Mouse (Mus musculus) layer of hippocampus, postnatal 25 days (tissue): ENCODE measurements around the gene Ldlrap1. TPM values are rescaled to one million over a fixed set of nuclear protein-coding genes. Genes with fewer than 3 reads are reported as not detected.
A peak's percentile ranks its signal among the peaks of the same experiment; 100 is the strongest.

Experiments
- DNase-seq, 2 experiments: peaks; one replicate each; pipeline ENCODE4 v3.0.0; 2022; ENCODE audit warnings: mixed read lengths in 2 of 2, low spot score in 1 of 2; ENCODE audit errors: extremely low spot score in 1 of 2
- total RNA-seq, 2 experiments: library from RNA; stranded (reverse); gene quantifications; 2 replicates each; pipeline ENCODE4 v1.2.3; 2021

Ldlrap1 gene
- total RNA-seq, 2 experiments from 2014 or later, result 2.7 to 3.7 TPM

DNA sequence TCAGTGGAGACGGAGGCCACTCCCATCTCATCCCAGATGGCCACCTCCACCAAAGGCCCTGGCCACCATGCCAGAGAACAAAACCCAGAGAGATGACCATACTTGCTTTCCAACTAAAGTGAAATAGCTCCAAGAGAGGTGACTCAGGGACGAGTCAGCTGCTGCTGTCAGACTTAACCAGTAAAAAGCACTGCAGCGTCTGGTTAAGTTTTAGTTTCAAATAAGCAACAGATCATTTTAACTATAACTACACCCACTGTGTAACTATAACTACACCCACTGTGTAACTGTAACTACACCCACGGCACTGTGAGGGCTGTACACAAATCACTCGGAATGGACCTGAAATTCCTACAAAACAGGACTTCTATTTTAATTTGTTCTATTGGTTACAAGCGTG is 46.7 kb downstream of the Ldlrap1 start:
- DNase-seq, result no peak

DNA sequence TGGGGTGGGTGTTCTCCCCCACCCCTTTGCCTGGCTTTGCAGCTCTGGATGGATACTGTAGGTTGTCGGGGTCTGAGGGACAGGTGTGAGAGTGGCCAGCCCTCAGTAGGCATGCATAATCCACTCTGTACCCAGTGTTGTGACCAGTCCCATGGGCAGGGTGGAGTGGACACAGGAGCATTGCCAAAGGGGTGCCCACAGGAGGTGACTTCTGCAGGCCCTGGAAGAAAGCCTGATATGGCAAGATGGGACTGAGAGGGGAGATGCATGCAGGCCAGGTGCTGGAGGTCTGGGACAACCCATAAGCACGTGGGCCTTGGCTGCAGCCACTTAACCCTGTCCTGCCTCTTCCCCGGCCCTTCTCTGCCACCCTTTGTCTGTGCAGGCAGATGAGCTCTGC is 47.5 kb downstream of the Ldlrap1 start:
- DNase-seq, result no peak

DNA sequence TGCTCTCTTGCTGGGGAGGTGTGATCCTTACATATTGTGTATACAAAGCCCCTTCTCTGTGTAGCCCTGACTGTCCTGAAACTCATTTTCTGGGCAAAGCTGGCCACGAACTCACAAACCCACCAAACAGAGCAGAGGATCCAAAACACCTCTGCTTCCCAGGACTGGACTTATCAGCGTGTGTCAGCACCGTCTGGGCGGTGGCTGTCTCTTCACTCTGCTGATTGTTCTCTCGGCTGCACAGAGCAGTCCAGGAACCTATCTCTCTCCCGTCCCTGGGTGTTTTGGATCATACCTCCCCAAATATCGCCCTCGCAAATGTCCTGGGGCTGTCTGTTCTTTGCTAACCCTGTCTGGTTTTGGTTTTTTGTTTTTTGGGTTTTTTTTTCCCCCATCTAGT is 48.3 kb downstream of the Ldlrap1 start:
- DNase-seq, result no peak

DNA sequence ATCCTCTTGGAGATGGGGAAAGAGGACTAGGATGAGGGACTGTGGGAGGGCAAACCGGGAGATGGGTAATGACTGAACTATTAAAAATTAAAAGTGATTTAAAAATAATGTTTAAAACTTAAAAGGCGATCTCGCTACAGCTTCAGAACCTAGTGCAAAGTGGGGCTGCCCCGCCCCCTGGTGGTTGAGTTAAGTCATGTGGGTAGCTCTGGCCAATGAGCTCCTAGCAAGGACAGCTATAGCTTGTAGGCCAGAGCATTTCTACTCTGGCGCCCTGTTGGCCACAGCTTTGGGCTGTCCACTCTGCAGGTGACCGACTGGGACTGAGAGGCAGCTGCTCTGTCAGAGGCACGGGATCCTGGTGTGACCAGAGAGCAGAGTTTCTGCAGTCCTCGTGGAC is 53.9 kb downstream of the Ldlrap1 start:
- peak; percentile 57 to 88 for DNase-seq

DNA sequence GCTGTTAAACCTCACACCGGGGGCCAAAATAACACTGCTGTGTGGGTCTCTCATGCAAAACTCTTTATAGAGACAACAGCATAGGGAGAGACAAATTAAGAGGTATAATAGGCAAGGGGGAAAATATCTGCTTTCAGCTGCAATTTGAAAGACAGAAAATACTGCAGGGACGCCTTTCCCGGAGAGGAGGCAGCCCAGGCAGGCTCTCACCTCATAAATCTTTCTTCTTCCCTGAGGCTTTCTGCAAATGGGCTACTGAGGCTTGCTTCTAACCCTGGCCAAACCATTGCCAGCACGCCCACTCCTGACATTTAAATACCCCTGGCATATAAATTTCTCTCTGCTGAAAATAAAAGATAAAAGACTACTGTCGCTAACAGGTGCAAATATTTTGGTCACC is 62.5 kb downstream of the Ldlrap1 start:
- no peak for DNase-seq

DNA sequence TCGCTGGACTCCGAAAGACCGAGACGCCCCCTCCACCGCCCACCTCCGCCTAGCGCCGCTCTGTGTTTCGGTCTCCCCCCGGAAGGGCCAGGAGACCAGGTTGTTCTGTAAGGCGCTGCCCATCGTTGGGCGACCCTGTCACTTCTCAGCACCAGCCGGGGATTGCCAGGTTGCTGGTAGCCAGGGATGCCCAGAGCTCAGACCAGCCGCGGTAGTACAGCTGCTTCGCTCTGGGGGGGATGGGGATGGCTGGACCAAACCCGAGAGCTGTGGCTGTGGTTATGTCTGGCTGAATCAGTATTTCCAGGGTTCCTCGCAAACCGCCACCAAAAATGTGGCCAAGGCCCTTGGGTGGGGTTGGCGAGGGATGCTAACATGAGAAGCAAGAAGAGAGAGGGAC is 63.2 kb downstream of the Ldlrap1 start:
- DNase-seq, result no peak

DNA sequence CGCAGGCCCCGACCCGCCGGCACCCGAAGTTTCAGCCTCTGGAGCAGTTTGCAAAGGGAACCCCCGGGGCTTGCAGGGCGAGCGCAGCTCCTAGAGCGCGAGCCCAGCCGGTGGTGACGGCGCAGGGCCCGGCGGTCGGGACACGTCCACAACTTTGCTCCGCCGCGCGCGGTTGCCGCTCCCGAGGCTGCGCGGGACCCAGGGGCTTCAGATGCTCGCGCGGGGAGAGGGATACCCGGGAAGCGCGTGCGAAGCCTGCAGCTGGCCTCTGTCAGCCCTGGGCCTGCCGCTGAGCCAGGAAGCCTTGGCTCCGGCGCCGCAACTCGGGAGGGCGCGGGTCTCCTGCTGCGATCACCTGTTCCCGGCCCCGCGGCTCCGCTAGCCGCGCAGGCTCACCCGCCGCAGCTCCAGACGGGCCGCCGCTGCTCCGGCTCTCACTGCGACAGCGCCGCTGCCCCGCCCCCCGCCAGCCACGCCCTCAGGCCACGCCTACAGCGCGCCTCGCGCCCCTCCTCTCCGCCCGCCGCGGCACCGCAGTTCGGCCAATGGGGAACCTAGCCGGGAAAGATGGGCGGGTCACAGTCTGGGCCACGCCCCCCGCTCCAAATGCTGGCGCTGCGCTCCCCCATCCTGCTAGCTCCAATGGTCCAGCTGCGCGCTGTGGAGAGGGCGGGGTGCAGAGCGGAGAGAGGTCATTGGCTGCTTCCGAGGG is 63.8 kb downstream of the Ldlrap1 start, which contains the start of gene Man1c1:
Gene Man1c1, minus strand, starts transcription at position 456 of the 712 bp plus-strand sequence.
- peak; percentile 92 to 96 for DNase-seq

DNA sequence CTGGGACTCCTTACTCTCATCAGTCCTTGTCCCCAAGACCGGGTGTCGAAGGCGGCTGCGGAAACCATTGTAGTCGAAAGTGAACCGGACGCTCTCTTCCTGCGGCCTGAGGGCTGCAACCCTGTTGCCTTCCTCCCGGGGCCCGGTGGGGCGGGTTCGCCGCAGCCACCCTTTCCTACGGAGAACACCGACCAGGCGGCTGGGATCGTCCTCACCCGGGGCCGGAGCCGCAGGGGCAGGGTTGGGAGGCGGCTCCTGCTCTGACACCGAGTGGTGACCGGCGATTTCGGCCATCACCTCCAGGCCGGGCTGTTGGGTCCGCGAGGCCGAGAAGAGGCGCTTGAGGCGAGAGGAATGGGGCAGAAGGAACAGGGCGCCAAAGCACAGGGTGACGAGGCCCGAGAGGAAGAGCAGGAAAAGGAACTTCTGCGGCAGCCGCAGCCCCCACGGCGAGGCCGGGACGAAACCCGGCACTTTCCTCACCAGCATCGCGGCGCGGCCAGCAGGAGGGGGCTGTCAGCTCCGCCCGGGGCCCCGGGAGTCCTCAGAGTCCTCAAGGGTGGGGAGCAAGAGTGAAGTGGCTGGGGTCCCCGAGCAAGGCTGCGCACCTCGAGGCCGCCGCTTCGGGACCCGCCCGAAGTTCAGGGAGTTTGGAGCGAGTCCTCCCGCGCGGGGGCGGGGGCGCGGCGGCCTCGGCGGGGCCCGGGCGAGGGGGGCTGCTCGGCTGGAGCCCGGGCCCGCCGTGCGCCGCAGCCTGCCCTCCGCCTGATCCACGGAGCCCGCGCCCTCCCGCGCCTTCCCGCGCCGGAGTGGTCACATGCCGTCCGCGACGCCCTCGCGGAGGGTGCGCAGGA is 64.6 kb downstream of the Ldlrap1 start:
- peak in 1 of 2 experiments; percentile 20 for DNase-seq

DNA sequence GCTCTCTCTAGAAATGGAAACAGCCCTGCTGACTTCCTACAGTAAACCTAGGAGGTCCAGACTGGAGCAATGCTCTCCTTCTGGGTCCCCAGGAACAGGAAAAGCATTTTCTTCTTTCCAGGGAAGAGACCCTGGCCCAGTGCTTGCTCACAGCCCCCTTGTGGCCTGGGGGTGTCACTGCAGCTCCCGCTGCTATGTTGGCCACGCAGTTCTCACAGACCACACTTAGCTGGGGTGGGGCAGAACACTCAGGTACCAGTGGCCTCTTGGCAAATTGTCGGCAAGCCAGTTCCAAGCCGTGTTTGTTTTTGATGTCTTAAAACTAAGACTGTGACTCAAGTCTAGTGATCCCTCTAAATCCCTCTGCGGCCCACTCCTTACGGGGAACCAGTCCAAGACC is 65.9 kb downstream of the Ldlrap1 start:
- DNase-seq, result peak; percentile 58 to 74

DNA sequence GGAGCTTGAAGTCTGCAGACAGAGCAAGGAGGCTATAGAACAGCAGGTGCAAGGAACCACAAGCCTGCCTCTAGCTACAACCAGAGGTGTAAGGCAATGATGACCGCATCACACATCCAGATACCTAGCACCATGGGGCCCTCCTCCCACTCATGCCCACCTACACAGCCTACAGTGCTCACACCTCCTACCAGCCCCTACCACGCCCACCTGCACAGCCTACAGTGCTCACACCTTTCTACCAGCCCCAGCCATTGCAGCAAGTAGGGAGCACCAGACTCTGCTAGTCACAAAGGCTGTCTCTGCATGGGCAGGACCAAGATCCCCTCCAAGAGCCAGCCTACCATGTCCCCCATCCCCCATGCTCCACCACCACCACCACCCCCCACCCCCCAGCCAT is 66.9 kb downstream of the Ldlrap1 start:
- DNase-seq, result no peak

DNA sequence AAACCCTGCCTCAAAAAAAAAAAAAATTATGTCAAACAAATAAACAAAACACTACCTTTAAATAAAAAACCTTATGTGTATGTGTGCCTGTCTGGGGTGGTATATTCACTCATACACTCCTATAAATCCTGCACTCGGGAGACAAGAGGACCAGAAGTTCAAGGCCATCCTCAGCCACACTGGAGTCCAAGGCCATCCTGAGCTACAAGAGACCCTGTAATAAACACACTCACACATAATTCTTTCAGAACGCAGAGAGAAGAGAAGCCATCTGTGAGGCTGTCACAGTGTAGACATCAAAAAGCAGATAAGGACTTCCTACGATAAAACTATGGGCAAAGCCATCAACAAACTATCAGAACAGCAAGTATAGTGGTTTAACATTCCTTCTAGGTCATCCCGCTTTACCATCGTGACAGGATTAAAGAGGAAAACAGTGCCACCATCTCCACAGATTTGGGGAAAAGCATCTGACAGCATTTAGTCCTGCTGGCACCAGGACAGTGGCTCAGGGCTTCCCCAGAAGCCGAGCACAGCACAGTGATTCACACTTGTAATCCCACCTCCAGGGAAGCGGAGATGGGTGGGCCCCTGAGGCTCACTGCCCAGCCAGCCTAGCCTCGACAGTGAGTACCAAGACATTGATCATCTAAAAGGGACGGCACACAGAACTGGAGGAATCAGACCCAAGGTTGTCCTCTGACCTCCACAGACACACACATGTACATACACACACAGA is 74.5 kb downstream of the Ldlrap1 start:
- no peak for DNase-seq

DNA sequence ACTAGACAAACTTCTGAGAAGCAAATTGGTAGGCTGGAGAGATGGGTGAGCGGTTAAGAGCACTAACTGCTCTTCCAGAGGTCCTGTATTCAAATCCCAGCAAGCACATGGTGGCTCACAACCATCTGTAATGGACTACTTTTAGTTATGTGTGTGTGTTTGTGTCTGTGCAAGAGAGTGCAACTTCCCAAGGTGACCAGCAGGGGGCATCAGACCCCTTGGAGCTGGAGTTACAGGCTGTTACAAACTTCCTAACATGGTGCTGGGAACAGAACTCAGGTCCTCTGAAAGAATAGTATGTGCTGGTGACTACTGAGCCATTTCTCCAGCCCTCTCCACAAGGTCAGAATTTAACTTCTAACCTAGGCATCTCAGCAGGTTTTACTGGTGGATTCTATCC is 75.4 kb downstream of the Ldlrap1 start:
- no peak for DNase-seq

Other genes with a start within 250 kb of the Ldlrap1 start
- gene Mtfr1l, start 232.6 kb downstream of the Ldlrap1 start, total RNA-seq, result 10 to 100 TPM; 69.5 to 72.0 TPM
- 10 to 100 TPM; 15.5 to 16.5 TPM for gene Selenon, start 215.9 kb downstream of the Ldlrap1 start, total RNA-seq
- 10 to 100 TPM; 20.9 to 22.3 TPM for gene Man1c1, start 63.7 kb downstream of the Ldlrap1 start, total RNA-seq
- gene Maco1, start 85.3 kb upstream of the Ldlrap1 start, total RNA-seq, result 10 to 100 TPM; 42.0 to 48.0 TPM
- gene Rhd, start 96.5 kb upstream of the Ldlrap1 start, total RNA-seq, result not detected
- gene Tmem50a, start 147.0 kb upstream of the Ldlrap1 start, total RNA-seq, result 100 to 1,000 TPM; 107 to 122 TPM
- 100 to 1,000 TPM; 264 to 283 TPM for gene Rsrp1, start 155.6 kb upstream of the Ldlrap1 start, total RNA-seq
- gene Syf2, start 162.9 kb upstream of the Ldlrap1 start, total RNA-seq, result 10 to 100 TPM; 50.7 to 55.3 TPM